Comparison of ENCODE assay signal across 8 mouse cellular contexts in the genomic region with DNA sequence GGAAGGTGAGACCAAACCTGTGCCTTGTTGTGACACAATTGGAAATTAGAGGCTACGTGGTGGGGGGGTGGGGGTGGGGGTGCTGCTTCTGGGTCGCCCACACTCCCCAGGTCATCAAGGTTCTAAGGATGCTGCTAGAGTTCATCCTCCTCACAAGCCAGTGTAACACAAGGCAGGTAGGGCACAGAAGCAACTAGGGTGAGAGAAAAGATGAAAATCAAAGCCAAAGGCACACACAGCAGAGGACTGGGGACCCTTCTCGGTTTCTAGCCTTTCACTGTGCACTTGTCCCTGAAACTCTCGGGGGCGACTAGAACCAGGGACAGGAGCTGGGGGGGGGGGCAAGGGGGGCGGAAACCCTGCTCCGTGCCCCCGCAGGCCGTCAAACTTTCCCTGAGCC. TPM values are rescaled to one million over a fixed set of nuclear protein-coding genes. Genes with fewer than 3 reads are reported as not detected.
DNase-seq lines count a peak whose midpoint lies in the region; ATAC-seq and TF ChIP-seq lines count a peak whose summit lies in the region.

No protein-coding gene starts in this region.

- H3K36me3 ChIP-seq in forebrain, embryonic 13.5 days (ENCODE audit: poor library complexity, severe bottlenecking), result no peaks in the 10 kb centered on the region
- no peaks in the 10 kb centered on the region for H3K36me3 ChIP-seq in limb, embryonic 11.5 days (ENCODE audit: control insufficient read depth, insufficient read depth, low read length)
- H3K36me3 ChIP-seq in neural tube, embryonic 14.5 days (ENCODE audit: control insufficient read depth, insufficient read depth, low read length), result no peaks in the 10 kb centered on the region

- peak overlapping the region; percentile 35 for H3K4me3 ChIP-seq in lung, adult 2 months (replicated peaks; ENCODE audit: extremely low read depth, low read depth, low read length)
- H3K4me3 ChIP-seq in forebrain, embryonic 13.5 days, result peak overlapping the region; percentile 40
- H3K4me3 ChIP-seq in limb, embryonic 11.5 days (ENCODE audit: low read depth, low read length), result peak overlapping the region; percentile 15
- H3K4me3 ChIP-seq in neural tube, embryonic 14.5 days (ENCODE audit: low read depth, low read length), result peak overlapping the region; percentile 31

- peak overlapping the region; percentile 25; the same call in 1 of the 2 replicates for H3K27ac ChIP-seq in forebrain, embryonic 13.5 days
- no peak overlapping the region for H3K27ac ChIP-seq in limb, embryonic 11.5 days (replicated peaks; ENCODE audit: low read depth, low read length)
- H3K27ac ChIP-seq in neural tube, embryonic 14.5 days (ENCODE audit: low read depth, low read length), result no peak overlapping the region

- ATAC-seq in forebrain, embryonic 13.5 days, result no peak
- ATAC-seq in limb, embryonic 11.5 days (ENCODE audit: insufficient number of reproducible peaks, low FRiP score, low TSS enrichment, low read depth), result no peak
- no peak for ATAC-seq in neural tube, embryonic 14.5 days (ENCODE audit: low read depth)

- TF ChIP-seq POLR2A in lung, adult 2 months (IDR thresholded peaks at IDR 0.05; ENCODE audit: borderline replicate concordance, extremely low read depth, low read depth, low read length), result no peak

- WGBS in lung, adult 2 months, result 12% methylated on average over 9 of the region's 9 CpGs
- WGBS in forebrain, embryonic 13.5 days, result 13% methylated on average over 9 of the region's 9 CpGs
- 17% methylated on average over 9 of the region's 9 CpGs for WGBS in limb, embryonic 11.5 days
- WGBS in neural tube, embryonic 14.5 days, result 16% methylated on average over 8 of the region's 9 CpGs

- peaks cover 3% of the 10 kb centered on the region; the same call in 1 of the 2 replicates for H3K4me1 ChIP-seq in lung, adult 2 months (ENCODE audit: control insufficient read depth, insufficient read depth, low read length)
- H3K4me1 ChIP-seq in forebrain, embryonic 13.5 days, result peaks cover 5% of the 10 kb centered on the region; the same call in 1 of the 2 replicates
- H3K4me1 ChIP-seq in limb, embryonic 11.5 days (ENCODE audit: control insufficient read depth, insufficient read depth, low read length), result no peaks in the 10 kb centered on the region
- no peaks in the 10 kb centered on the region for H3K4me1 ChIP-seq in neural tube, embryonic 14.5 days (ENCODE audit: control insufficient read depth, insufficient read depth, low read length)

- H3K4me2 ChIP-seq in forebrain, embryonic 13.5 days, result peak overlapping the region; percentile 68
- peak overlapping the region; percentile 48 for H3K4me2 ChIP-seq in limb, embryonic 11.5 days (ENCODE audit: low read depth, severe bottlenecking)
- peak overlapping the region; percentile 55 for H3K4me2 ChIP-seq in neural tube, embryonic 14.5 days (ENCODE audit: low read depth, low read length)

- H3K9me3 ChIP-seq in forebrain, embryonic 13.5 days (replicated peaks), result no peaks in the 10 kb centered on the region
- no peaks in the 10 kb centered on the region for H3K9me3 ChIP-seq in limb, embryonic 11.5 days (ENCODE audit: control insufficient read depth, low read length)
- no peaks in the 10 kb centered on the region for H3K9me3 ChIP-seq in neural tube, embryonic 14.5 days (ENCODE audit: control insufficient read depth, low read length)

- peaks cover 27% of the 10 kb centered on the region for H3K27me3 ChIP-seq in forebrain, embryonic 13.5 days
- H3K27me3 ChIP-seq in limb, embryonic 11.5 days (ENCODE audit: control insufficient read depth, insufficient read depth, low read length), result peaks cover 13% of the 10 kb centered on the region
- no peaks in the 10 kb centered on the region for H3K27me3 ChIP-seq in neural tube, embryonic 14.5 days (ENCODE audit: control insufficient read depth, insufficient read depth, low read length)

- H3K9ac ChIP-seq in forebrain, embryonic 13.5 days, result peak overlapping the region; percentile 56; the same call in 1 of the 2 replicates
- 0 out of 2 replicates have a peak overlapping the region, but pooled peaks have one; percentile 5 for H3K9ac ChIP-seq in limb, embryonic 11.5 days (ENCODE audit: low read length)
- H3K9ac ChIP-seq in neural tube, embryonic 14.5 days (replicated peaks; ENCODE audit: low read depth, low read length), result peak overlapping the region; percentile 48

- no peak for TF ChIP-seq CTCF in lung, adult 2 months (IDR thresholded peaks at IDR 0.05; ENCODE audit: insufficient read depth, low read length)

- DNase-seq in lung, adult 2 months, result no peak
- no peak for DNase-seq in lung, postnatal 4 days
- DNase-seq in limb, embryonic 11.5 days (ENCODE audit: low spot score), result no peak
- no peak for DNase-seq in adrenal gland, postnatal 4 days (ENCODE audit: low spot score in 2 of 2)
- no peak for DNase-seq in spleen, postnatal 36 days (ENCODE audit: low spot score in 2 of 2)
- DNase-seq in gastrocnemius, postnatal 4 days (ENCODE audit: low spot score in 2 of 2), result no peak

RNA-seq across cellular contexts. Expression of gene Arid5a, which starts 4.6 kb away (rescaled TPM):
- 11.2 and 13.8 TPM in 2 replicates for polyA plus RNA-seq in lung, adult 2 months (2012; rRNA removed)
- 1.5 and 2.2 TPM in 2 replicates for polyA plus RNA-seq in forebrain, embryonic 13.5 days (2015; fragmentation: Nextera tagmentation; extraction: Ambion mirVana)
- polyA plus RNA-seq in limb, embryonic 11.5 days (2014; fragmentation: Nextera tagmentation; extraction: Ambion mirVana), result 2.0 and 2.8 TPM in 2 replicates
- polyA plus RNA-seq in neural tube, embryonic 14.5 days (2014; fragmentation: Nextera tagmentation; extraction: Ambion mirVana), result 2.5 and 4.3 TPM in 2 replicates
- total RNA-seq in adrenal gland, postnatal 4 days (2021), result 1 to 10 TPM; 6.0 to 8.4 TPM
- total RNA-seq in gastrocnemius, postnatal 4 days (2021), result 10 to 100 TPM; 17.7 to 18.9 TPM

RNA-seq across cellular contexts. Expression of gene Neurl3, which starts 28.5 kb away (rescaled TPM):
- 23.5 and 26.4 TPM in 2 replicates for polyA plus RNA-seq in lung, adult 2 months (2012; rRNA removed)
- polyA plus RNA-seq in forebrain, embryonic 13.5 days (2015; fragmentation: Nextera tagmentation; extraction: Ambion mirVana), result 0.32 and 0.43 TPM in 2 replicates
- polyA plus RNA-seq in limb, embryonic 11.5 days (2014; fragmentation: Nextera tagmentation; extraction: Ambion mirVana), result 0.12 and 0.65 TPM in 2 replicates
- polyA plus RNA-seq in neural tube, embryonic 14.5 days (2014; fragmentation: Nextera tagmentation; extraction: Ambion mirVana), result 1.1 and 2.1 TPM in 2 replicates
- 10 to 100 TPM in 1 of 2 experiments, 1 to 10 TPM in 1; 8.0 to 10.4 TPM for total RNA-seq in adrenal gland, postnatal 4 days (2021)
- 1 to 10 TPM; 2.8 to 2.9 TPM for total RNA-seq in gastrocnemius, postnatal 4 days (2021)

RNA-seq across cellular contexts. Expression of gene Uggt1, which starts 58.4 kb away (rescaled TPM):
- 12.0 and 18.0 TPM in 2 replicates for polyA plus RNA-seq in lung, adult 2 months (2012; rRNA removed)
- 47.4 and 50.3 TPM in 2 replicates for polyA plus RNA-seq in forebrain, embryonic 13.5 days (2015; fragmentation: Nextera tagmentation; extraction: Ambion mirVana)
- polyA plus RNA-seq in limb, embryonic 11.5 days (2014; fragmentation: Nextera tagmentation; extraction: Ambion mirVana), result 75.9 and 76.2 TPM in 2 replicates
- 61.6 and 63.6 TPM in 2 replicates for polyA plus RNA-seq in neural tube, embryonic 14.5 days (2014; fragmentation: Nextera tagmentation; extraction: Ambion mirVana)
- total RNA-seq in adrenal gland, postnatal 4 days (2021), result 10 to 100 TPM; 53.6 to 61.0 TPM
- 10 to 100 TPM; 38.4 to 40.3 TPM for total RNA-seq in gastrocnemius, postnatal 4 days (2021)

Comparison
In these comparisons a context has a peak if more than half of its experiments do, and no peak if none do; other contexts are left out.
1. H3K9ac ChIP-seq: peak in every context shown above with its lines; median percentile 56 in forebrain, embryonic 13.5 days; 48 in neural tube, embryonic 14.5 days; 5 in limb, embryonic 11.5 days.